In genomic region chrX:142632990-142633389, GRCm38 (mm10) we compare ENCODE assay signal across 7 mouse cellular contexts. TPM values are rescaled to one million over a fixed set of nuclear protein-coding genes. Genes with fewer than 3 reads are reported as not detected.
DNase-seq lines count a peak whose midpoint lies in the region; ATAC-seq and TF ChIP-seq lines count a peak whose summit lies in the region.
"Not testable (repeated sequence)": the region's sequence is repeated elsewhere in the genome, so short reads cannot be mapped to it uniquely, and the experiment has no call there.

No protein-coding gene starts in this region.

- not testable (repeated sequence) for H3K36me3 ChIP-seq in embryonic facial prominence, embryonic 12.5 days; heart, embryonic 13.5 days; hindbrain, embryonic 11.5 days (ENCODE audit: control insufficient read depth, insufficient read depth, low read length); kidney, embryonic 15.5 days; limb, embryonic 14.5 days (ENCODE audit: control insufficient read depth, insufficient read depth, low read length); midbrain, embryonic 12.5 days; neural tube, embryonic 15.5 days

- TF ChIP-seq POLR2A in limb, embryonic 14.5 days (IDR thresholded peaks at IDR 0.05; ENCODE audit: borderline replicate concordance, extremely low read depth, insufficient read depth, insufficient read length): not testable (repeated sequence)

- H3K4me1 ChIP-seq in embryonic facial prominence, embryonic 12.5 days; heart, embryonic 13.5 days; hindbrain, embryonic 11.5 days (replicated peaks; ENCODE audit: control insufficient read depth, insufficient read depth, low read length); kidney, embryonic 15.5 days; limb, embryonic 14.5 days (ENCODE audit: control insufficient read depth, insufficient read depth, low read length); midbrain, embryonic 12.5 days; neural tube, embryonic 15.5 days: not testable (repeated sequence)

- not testable (repeated sequence) for DNase-seq in hindbrain, embryonic 11.5 days (ENCODE audit: low spot score); limb, embryonic 14.5 days (ENCODE audit: low spot score)

- 0 out of 2 replicates have a peak overlapping the region, but pooled peaks have one; percentile 17 for H3K4me2 ChIP-seq in embryonic facial prominence, embryonic 12.5 days (replicated peaks)
- H3K4me2 ChIP-seq in heart, embryonic 13.5 days: peak overlapping the region; percentile 45
- not testable (repeated sequence) for H3K4me2 ChIP-seq in hindbrain, embryonic 11.5 days (replicated peaks; ENCODE audit: low read depth, low read length)
- H3K4me2 ChIP-seq in kidney, embryonic 15.5 days: peak overlapping the region; percentile 30; the same call in 1 of the 2 replicates
- H3K4me2 ChIP-seq in limb, embryonic 14.5 days (replicated peaks; ENCODE audit: low read depth, low read length, severe bottlenecking): 0 out of 2 replicates have a peak overlapping the region, but pooled peaks have one; percentile 19
- 0 out of 2 replicates have a peak overlapping the region, but pooled peaks have one; percentile 17 for H3K4me2 ChIP-seq in midbrain, embryonic 12.5 days (replicated peaks)
- peak overlapping the region; percentile 34 for H3K4me2 ChIP-seq in neural tube, embryonic 15.5 days

- WGBS in embryonic facial prominence, embryonic 12.5 days: 16% methylated on average over 14 of the region's 19 CpGs
- WGBS in heart, embryonic 13.5 days: 7% methylated on average over 3 of the region's 19 CpGs
- 30% methylated on average over 6 of the region's 19 CpGs for WGBS in hindbrain, embryonic 11.5 days
- WGBS in kidney, embryonic 15.5 days: 40% methylated on average over 12 of the region's 19 CpGs
- WGBS in limb, embryonic 14.5 days: 29% methylated on average over 17 of the region's 19 CpGs
- 23% methylated on average over 14 of the region's 19 CpGs for WGBS in midbrain, embryonic 12.5 days
- WGBS in neural tube, embryonic 15.5 days: 20% methylated on average over 13 of the region's 19 CpGs

- H3K27me3 ChIP-seq in embryonic facial prominence, embryonic 12.5 days; heart, embryonic 13.5 days (replicated peaks); hindbrain, embryonic 11.5 days (ENCODE audit: control insufficient read depth, insufficient read depth, low read length); limb, embryonic 14.5 days (ENCODE audit: control insufficient read depth, insufficient read depth, low read length); midbrain, embryonic 12.5 days; neural tube, embryonic 15.5 days (replicated peaks): not testable (repeated sequence)
- peaks cover 30% of the 10 kb centered on the region for H3K27me3 ChIP-seq in kidney, embryonic 15.5 days

- not testable (repeated sequence) for H3K27ac ChIP-seq in embryonic facial prominence, embryonic 12.5 days; heart, embryonic 13.5 days (replicated peaks); hindbrain, embryonic 11.5 days (ENCODE audit: low read depth, low read length); kidney, embryonic 15.5 days; limb, embryonic 14.5 days (replicated peaks; ENCODE audit: low read depth, low read length); midbrain, embryonic 12.5 days (replicated peaks); neural tube, embryonic 15.5 days (replicated peaks)

- H3K9me3 ChIP-seq in embryonic facial prominence, embryonic 12.5 days; heart, embryonic 13.5 days; hindbrain, embryonic 11.5 days (ENCODE audit: control insufficient read depth, low read length); kidney, embryonic 15.5 days (replicated peaks); limb, embryonic 14.5 days (ENCODE audit: control insufficient read depth, low read length); midbrain, embryonic 12.5 days; neural tube, embryonic 15.5 days (replicated peaks): not testable (repeated sequence)

- H3K4me3 ChIP-seq in embryonic facial prominence, embryonic 12.5 days; hindbrain, embryonic 11.5 days (ENCODE audit: low read depth, low read length); kidney, embryonic 15.5 days (replicated peaks); limb, embryonic 14.5 days (replicated peaks; ENCODE audit: low read length); midbrain, embryonic 12.5 days; neural tube, embryonic 15.5 days (replicated peaks): not testable (repeated sequence)
- peak overlapping the region; percentile 14; the same call in 1 of the 2 replicates for H3K4me3 ChIP-seq in heart, embryonic 13.5 days

- H3K9ac ChIP-seq in embryonic facial prominence, embryonic 12.5 days; heart, embryonic 13.5 days; hindbrain, embryonic 11.5 days (ENCODE audit: low read depth, low read length); kidney, embryonic 15.5 days; limb, embryonic 14.5 days (ENCODE audit: low read depth, low read length, severe bottlenecking); midbrain, embryonic 12.5 days (replicated peaks); neural tube, embryonic 15.5 days (replicated peaks): not testable (repeated sequence)

- ATAC-seq in embryonic facial prominence, embryonic 12.5 days (ENCODE audit: insufficient number of reproducible peaks, insufficient read depth, low FRiP score, low TSS enrichment); heart, embryonic 13.5 days (ENCODE audit: extremely low read depth, insufficient number of reproducible peaks, low FRiP score, low TSS enrichment); limb, embryonic 14.5 days (ENCODE audit: low FRiP score, low read depth); midbrain, embryonic 12.5 days (ENCODE audit: low FRiP score, low read depth); neural tube, embryonic 15.5 days (ENCODE audit: low FRiP score): not testable (repeated sequence)
- ATAC-seq in hindbrain, embryonic 11.5 days (ENCODE audit: low FRiP score): 0 out of 2 replicates have a peak, but pooled peaks have one; percentile 19
- ATAC-seq in kidney, embryonic 15.5 days (replicated peaks; ENCODE audit: low FRiP score): peak; percentile 54

RNA-seq across cellular contexts. Expression of gene Tmem164, which starts 48.2 kb away (rescaled TPM):
- polyA plus RNA-seq in embryonic facial prominence, embryonic 12.5 days (2016; fragmentation: Nextera tagmentation; extraction: Ambion mirVana): 79.5 and 84.0 TPM in 2 replicates
- polyA plus RNA-seq in heart, embryonic 13.5 days (2015; fragmentation: Nextera tagmentation; extraction: Ambion mirVana): 48.3 and 52.9 TPM in 2 replicates
- 24.2 and 26.2 TPM in 2 replicates for polyA plus RNA-seq in hindbrain, embryonic 11.5 days (2014; fragmentation: Nextera tagmentation; extraction: Ambion mirVana)
- 51.2 and 55.7 TPM in 2 replicates for polyA plus RNA-seq in kidney, embryonic 15.5 days (2015; fragmentation: Nextera tagmentation; extraction: Ambion mirVana)
- polyA plus RNA-seq in limb, embryonic 14.5 days (2012; rRNA removed): 62.2 and 71.4 TPM in 2 replicates
- 40.1 and 48.1 TPM in 2 replicates for polyA plus RNA-seq in limb, embryonic 14.5 days (2014; fragmentation: Nextera tagmentation; extraction: Ambion mirVana)
- polyA plus RNA-seq in midbrain, embryonic 12.5 days (2016; fragmentation: Nextera tagmentation; extraction: Ambion mirVana): 44.3 and 47.3 TPM in 2 replicates
- 24.4 and 28.7 TPM in 2 replicates for polyA plus RNA-seq in neural tube, embryonic 15.5 days (2015; fragmentation: Nextera tagmentation; extraction: Ambion mirVana)
